Mouse (Mus musculus) gastrocnemius, postnatal 10 days (tissue): Measurements from ENCODE around the gene Set. TPM values are rescaled to one million over a fixed set of nuclear protein-coding genes. Genes with fewer than 3 reads are reported as not detected.

Source experiments
- DNase-seq: peaks from one replicate; pipeline ENCODE4 v3.0.0; 2021; ENCODE audit warnings: mixed read lengths
- total RNA-seq, 2 experiments: library from RNA; stranded (reverse); gene quantifications; 2 replicates each; pipeline ENCODE4 v1.2.3; 2021

Gene Set
- total RNA-seq, 2 experiments from 2014 or later = 128 to 134 TPM

DNA sequence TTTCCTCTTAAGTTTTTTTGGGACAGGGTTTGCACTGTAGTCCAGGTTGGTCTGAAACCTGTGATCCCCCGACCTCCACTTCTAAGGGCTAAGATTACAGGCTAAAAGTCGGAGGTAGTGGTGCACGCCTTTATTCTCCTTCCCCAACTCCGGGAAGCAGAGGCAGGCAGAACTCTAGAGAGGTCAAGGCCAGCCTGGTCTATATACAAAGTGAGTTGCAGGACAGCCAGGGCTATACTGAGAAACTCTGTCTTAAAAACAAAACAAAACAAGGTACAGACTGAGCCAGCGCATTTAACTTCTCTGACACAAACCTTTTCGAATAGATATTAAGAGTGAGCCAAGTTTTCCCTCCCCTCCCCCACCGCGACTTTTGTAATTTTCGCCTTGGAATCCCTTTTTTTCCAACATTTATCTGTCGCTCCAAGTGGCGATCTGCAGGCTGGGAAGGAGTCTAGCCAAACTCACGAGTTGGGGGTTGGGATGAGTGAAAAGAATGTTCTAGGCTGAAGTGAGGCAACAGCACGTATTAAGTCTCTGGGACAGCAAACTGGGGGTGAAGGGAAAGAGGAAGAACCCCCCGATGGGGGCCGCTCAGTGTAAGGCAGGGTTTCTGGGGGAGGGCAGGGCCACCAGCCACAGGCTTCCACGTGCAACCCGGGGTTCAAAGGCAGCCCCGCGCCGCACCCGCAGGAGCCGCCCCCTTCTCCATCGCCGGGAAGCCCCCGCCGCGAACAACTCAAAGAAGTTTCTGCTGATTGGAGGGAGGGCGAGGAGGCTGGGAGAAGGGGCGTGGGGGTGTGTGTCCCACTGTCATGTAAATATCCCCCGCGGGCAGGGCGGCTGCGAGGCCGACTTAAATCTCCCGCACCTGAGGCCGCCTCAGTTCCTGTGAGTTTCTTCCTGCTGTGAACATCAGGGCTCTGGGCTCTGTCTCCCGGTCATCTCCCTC is 4.3 kb downstream of the Set start:
- DNase-seq = peak; percentile 39

DNA sequence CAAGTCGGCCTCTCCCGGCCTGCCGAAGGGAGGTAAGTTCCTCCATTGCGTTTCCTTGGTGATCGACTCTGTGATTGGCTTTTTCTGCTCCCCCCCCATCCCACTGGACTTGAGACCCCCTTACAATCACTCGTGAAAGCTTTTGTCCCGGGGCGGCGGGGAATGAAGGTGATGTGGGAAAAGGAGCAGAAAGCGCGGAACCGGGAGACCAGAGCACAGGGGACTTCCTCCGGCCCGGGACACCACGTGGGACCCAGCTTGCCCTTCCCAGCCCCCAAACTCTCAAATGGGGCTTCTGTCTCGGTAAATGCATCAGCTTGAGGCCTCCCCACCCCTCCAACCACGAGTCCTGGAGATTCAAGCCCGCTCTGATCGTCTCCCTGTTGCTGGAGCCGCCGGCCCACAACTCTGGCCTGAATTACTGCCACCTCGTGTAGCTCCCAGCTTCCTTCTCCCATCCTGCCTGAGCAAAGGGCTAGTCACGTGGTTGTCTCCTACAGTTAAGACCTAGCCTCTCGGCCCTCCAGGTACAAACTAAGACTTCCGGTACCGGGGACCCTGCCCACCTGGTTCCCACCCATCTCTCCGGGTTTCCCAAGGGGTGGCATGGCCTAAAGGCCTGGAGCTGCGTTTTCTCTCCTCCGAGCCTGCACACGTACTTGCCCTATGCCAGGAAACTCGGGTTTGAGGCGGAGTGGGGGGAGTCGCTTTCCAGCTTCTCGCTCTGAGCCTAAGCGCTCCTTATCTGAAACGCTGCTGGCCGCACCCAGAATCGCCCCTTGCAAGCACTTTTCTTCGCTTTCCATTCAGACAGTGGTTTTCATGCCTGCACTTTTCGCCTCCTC is 5.3 kb downstream of the Set start:
- DNase-seq = peak; percentile 47

DNA sequence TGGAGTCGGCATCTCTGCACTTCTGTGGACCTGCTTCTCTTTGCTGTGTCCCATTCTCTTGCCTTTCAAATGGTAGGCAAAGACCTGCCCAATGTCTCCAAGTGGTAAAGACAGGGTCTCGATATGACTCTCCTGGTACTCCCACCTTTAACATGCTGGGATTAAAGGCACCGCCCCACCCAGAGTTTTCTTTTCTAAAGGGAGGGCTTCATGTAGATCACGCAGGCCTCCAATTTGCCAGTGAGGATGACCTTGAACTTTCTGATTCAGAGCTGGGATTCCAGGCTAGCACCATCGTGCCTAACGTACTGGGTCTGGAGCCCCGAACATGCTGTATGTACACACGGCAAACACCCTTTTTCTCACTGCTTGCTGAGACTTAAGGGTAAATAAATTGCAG is 6.1 kb downstream of the Set start:
- DNase-seq = no peak

DNA sequence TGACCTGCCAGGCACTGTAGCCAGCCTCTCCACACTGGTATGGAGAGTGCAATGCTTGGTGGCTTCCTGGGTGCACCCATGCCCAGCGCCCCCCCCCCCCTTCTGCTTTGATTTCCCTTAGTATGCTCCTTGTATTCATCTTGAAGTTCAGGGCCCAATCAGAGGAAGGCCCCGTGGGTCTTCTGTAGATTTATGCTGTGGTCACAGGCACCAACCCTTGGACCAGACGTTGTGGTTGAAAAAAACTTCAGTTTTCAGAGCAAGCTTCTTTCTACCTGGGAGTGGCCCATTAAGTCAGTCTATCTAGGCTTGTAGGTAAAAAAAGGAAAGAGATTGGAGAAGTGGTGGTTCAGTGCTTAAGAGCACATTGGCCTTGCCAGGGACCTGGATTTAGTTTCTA is 6.6 kb downstream of the Set start:
- no peak for DNase-seq

DNA sequence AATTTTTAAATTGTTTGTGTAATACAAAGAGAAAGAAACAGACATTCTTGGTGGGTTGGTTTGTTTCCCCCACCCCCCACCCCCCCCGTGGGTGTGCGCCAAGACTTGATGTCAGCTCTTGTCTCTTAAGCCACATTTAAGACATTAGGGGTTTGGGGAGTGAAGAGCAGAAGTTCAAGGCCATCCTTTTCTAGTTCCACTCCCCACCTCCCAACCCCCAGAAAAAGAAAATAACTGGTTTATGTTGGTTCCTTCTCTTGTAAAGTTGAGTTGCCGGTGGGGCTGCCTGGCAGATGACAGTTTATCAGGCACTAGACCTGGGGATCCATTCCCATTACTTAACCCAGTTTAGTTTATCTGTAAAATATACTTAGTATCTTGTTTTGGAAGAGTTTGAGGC is 7.1 kb downstream of the Set start:
- no peak for DNase-seq

DNA sequence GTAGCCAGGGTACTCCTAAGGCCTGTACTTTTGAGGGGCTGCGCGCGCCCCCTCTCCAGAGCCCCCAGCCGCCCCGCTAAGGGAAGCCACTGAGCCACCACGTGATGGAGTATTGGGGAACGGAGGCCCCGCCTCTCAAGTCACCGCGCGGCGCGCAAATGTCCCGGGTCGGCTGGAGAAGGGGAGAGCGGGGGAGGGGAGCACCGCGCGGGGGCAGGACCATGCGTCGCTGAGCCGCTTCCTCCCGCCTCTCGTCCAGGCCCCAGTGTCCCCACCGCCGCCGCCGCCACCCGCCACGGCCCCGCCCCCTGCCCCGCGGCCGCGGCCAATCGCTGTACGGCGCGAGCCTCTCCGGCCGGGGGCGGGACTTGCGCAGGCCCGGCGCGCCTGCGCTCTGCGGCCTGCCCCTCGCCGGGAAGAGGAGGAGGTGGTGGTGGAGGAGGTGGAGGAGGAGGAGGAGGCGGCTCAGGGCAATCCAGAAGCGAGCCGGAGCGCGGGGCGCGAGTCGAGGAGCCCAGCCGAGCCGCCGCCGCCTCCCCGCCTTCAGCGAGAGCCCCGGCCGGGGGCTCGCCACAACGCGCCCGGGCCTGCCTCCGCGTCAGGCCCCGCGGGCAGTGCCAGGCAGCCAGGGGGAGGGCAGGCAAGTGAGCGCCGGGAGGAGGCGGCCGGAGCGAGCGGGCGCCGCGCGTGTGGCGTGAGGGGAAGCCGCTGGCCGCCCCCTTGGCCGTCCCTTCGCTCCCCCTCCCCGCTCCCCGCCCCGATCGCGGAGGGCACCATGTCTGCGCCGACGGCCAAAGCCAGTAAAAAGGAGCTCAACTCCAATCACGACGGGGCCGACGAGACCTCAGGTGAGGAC is 9.1 kb downstream of the Set start:
- peak; percentile 95 for DNase-seq

DNA sequence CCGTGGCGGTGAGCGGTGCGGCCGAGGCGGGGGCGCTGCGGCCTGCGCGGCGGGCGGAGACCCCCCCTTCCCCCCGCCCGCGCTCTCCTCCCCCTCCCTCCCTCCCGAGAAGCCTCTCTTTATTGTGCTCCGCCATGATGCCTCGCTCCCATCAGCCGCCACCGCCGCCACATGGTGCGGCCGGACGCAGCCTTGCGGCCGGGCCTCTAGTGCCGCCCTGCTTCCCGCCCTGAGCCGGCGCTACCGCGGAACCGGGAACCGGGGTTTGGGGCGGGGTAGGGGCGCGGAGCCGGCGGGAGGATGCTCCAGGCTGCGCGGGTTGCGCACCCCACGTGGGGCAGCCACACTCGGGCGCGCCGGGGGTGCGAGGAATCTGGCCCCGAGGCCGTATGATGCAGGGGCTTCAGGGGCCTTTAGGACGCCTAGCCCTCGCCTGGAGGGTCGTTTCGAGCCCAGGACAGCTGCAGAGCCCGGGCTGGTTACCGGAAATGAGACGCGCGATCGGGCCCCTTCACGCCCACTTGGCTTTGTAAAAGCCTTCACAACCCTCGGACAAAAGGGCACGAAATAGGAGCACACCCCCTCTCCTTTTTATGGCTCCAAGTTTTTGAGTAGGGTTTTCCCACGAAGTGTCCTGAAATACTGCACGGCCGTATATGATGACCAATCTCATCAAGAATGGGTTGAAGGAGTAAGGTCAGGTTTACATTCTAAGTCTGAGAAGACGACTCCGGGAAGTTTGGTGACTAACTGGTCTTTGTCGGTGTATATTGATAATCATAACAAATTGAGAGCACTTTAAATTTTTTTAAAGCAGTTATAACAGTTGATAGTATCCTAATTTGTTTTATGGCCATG is 10.1 kb downstream of the Set start:
- DNase-seq = peak; percentile 47

DNA sequence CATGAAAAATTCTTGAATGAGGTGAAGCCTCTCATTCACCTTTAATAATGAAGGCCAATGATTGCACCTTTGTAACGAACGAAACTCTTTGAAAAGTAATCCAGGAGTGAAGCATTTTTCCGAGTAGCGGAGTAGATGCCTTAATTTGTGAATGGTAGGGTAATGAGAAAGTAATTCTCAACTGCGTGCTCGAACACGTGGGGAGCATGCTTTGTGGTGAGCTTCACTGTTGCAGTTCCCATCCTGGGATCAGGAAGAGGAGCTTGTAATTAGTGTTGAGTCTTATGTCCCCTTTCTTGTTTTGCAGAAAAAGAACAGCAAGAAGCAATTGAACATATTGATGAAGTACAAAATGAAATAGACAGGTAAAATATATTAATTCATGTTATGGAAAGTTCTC is 10.8 kb downstream of the Set start:
- DNase-seq = no peak

DNA sequence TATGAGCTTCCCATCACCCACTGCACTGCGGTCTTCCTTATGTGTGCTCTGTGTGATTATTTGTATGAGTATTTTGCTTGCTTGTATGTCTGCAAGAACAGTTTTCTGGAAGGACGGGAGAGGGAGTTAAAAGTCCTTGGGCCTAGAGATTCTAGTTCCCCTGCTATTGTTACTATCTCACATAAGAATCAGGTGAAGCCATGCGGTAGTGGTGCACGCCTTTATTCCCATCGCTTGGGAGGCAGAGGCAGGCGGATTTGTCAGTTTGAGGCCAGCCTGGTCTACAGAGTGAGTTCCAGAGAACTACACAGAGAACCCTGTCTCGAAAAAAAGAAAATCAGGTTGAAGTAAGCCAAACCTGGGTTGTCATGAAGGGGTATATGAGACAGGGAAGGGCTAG is 15.7 kb downstream of the Set start:
- DNase-seq = no peak

DNA sequence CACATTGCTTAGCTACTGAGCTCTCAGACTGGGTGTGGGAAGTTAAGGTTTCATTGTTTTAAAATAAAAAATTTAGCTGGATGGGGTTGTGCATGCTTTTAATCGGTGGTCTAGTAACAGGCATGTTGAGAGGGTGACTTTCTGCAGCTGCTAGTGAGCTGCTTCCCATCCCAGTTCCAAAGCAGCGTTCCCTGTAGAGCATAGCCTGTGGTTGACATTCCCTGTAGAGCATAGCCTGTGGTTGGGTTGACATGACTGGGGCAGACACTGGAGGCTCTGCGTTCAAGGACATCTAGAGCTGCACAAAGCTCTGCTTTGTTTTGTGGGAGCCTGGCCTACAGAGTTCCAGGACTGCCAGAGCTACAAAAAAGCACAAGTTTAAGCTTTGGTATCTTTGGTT is 16.1 kb downstream of the Set start:
- DNase-seq = no peak

DNA sequence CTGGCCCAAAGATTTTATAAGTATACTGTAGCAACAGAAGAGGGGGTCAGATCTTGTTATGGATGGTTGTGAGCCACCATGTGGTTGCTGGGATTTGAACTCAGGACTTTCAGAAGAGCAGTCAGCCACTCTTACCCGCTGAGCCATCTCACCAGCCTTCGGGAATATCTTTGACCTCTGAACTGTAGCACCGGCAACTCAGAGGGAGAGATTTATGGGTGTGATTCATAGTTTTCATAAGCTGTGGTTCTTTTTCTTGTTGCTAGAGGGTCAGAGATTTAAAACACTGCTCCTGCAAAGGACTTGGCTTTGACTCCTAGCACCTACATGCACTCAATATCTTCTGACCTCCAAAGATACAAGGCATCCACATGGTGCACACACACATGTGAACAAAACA is 18.4 kb downstream of the Set start:
- no peak for DNase-seq

DNA sequence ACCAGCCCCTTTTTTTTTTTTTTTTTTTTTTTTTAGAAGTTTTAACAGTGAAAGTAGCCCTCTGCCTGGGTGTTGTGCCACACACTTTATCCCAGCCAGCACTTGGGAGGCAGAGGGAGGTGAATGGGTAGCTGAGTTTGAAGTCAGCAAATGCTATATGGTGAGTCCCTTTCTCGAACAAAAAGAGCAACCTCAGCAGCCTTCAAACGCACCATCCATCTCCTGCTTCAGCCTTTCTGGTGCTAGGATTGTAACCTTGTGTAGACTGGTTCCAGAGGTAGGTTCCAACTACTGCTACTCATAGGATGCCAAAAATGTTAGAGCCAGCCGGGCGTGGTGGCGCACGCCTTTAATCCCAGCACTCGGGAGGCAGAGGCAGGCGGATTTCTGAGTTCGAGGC is 19.3 kb downstream of the Set start:
- no peak for DNase-seq

DNA sequence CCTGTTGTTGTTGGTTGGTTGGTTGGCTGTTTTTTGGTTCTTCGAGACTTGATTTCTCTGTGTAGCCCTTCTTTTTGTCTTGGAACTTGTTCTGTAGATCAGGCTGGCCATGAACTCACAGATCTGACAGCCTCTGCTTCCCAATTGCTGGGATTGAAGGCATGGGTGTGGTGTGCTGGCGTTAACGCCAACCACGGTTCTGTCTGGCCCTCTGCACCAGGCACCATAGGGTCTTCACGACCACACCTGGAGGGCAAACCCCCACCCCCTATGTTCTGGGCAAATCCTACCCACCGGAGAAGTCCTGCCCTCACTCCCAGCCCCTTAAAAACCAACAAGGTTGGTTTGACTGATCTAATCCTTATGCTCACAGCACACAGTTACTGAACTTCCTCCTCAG is 19.8 kb downstream of the Set start:
- DNase-seq = no peak

DNA sequence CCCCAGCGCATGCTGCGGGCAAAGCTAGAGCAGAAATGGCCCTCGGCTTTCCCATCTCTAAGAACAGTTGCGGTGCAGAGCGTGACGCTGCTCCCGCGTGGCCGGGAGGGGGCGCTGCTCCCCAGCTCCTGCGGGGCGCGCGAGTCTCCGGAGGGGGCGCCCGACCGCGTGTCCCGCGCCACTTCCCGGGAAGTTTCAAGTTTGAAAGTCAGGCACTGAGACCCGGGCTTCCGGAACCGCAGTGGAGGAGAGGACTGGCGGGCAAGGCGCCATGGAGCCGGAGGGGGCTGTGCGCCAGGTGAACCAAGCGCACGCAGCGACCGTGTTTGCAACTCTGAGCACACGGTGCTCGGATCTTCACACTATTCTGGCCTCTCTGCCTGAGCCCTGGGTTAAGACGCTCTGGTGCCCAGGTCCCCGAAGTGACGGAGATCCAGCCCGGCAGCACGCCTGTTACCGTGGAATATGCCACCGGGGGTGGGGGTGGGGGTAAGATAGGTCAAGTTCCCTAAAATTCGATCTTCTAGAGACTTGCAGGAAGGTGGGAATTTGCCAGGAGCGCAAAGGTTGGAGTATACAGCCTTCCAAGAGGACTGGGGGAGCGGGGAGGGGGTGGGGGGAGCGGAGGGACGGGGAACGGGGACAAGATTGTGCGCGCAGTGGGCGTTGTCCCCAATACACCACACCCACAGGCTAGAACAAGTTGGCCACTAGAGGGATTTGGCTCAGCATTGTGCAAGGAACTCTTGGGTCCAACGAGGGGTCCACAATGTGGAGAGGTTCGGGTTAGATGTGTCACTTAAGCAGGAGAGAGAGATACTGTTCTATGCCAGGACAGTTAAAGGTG is 20.5 kb downstream of the Set start, which contains the start of gene Pkn3:
Gene Pkn3, plus strand, starts transcription at position 183 of the 847 bp plus-strand sequence.
- peak; percentile 92 for DNase-seq

DNA sequence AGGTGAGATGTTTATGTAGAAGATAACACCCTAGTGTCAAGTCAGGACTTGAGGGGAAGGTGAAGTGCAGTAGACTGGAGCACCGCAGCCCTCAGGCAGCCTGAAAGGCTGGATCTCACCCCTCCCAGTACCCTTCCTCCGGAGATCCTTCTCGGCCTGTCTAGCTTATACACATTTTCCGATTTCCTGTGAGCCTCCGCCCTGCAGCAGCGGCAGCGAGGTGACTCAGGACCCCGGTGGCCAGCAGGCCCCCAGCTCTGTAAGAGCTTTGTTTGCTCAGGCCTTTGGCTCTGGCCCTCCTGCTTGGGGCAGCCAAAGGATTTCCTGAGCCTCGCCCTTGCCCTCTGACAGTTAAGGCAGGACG is 21.2 kb downstream of the Set start:
- DNase-seq = no peak

DNA sequence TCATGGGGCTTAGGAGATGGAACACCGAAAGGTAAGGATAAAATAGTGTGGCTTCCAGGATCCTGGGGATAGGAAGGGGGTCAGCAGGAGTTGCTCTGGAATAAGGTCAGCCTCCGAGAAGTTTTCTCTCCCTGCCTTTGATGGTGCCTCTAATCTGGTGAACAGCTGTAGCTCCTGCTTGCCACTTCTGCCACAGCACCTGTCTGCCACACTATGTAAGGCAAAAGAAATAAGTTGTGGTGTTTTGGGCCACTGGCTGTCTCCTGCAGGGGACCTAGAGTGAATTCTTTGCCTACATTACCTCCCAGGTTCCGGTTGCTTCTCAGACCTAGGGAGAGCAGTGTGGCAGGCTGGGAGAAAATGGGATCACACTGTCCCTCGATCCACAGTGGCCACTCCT is 21.6 kb downstream of the Set start:
- DNase-seq = no peak

DNA sequence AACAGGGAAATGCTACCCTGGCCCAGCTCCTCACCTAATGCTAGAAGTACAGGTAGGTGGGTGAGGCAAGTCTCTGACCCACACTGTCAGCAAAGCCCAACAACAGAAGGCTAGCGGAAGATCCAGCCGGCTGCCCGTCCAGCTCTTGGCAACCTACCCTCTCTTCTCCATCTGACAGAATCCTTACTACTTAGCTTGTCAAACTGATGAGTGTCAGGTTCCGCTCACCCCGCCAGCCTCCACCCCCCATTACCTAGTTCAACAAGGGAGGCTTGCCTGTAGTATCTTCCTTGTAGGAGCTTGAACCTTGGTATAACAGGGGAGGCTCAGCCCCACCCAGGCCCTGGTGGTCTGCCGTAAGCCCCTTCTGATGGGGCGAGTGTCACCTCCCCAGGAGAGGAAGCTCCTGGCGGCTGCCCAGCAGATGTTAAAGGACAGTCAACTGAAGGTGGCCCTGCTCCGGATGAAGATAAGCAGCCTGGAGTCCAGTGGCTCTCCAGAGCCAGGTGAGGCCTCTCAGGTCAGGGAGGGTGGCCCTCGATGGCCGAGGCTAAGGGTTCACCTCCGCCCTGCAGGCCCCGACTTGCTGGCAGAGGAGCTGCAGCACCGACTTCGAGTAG is 23.1 kb downstream of the Set start:
- DNase-seq = no peak

DNA sequence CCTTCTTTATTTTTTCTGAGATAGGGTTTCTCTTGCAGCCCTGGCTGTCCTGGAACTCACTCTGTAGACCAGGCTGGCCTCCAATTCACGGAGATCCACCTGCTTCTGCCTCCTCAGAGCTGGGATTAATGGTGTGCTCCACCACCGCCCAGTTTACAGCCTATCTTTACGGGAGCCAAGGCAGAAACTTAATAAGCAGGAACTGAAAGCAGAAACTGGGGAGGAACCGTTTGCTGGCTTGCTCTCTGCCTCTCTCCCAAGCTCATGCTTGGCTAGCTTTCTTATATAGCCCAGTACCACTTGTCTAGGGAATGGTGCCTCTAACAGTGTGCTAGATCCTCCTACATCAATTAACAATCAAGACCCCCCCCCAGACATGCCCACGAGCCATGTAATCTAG is 26.9 kb downstream of the Set start:
- no peak for DNase-seq

DNA sequence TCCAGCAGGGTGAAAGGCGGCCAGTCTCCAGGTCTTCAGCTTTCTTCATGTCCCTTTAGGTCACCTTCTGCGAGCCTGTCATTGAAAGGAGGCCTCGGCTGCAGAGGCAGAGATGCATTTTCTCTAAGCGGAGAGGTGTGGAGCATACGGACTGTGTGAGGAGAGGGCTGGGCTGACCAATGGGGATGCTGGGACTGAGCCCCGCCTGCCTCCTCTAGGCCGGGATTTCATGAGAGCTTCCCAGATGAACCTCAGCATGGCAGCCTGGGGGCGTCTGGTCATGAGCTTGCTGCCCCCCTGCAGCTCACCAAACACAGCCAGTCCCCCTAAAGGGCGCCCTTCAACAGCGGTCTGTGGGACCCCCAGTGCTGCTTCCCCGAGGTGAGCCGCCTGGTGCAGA is 27.5 kb downstream of the Set start:
- no peak for DNase-seq

DNA sequence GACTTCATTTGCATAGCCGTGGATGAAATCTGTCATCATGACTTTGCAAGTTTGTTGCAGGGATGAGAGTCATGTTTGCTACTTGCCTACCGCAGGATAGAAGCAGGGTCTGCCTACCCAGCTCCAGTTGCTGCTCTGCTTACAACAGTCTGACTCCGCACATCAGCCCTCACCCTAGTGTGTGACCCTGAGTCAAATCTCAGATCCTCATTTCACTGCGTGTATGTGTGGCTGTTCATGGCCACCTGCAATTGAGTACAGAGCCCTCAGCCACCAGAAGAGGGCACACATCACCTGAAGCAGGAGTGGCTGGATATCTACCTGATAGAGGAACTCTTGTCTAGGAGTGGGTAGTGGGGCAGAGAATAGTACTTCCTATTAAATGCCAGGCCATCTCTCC is 30.1 kb downstream of the Set start:
- no peak for DNase-seq
